Mouse (Mus musculus) stomach, postnatal 0 days (tissue): ENCODE data around the gene Slc13a2.

Experiments used
- CTCF ChIP-seq: IDR thresholded peaks from 2 replicates; pipeline ENCODE4 v1.5.1; 2016; ENCODE audit warnings: antibody characterized with exemption, low read depth, mild to moderate bottlenecking, moderate library complexity
- EP300 ChIP-seq: optimal IDR thresholded peaks from 2 replicates; pipeline ENCODE3; 2016; ENCODE audit warnings: antibody characterized with exemption

DNA sequence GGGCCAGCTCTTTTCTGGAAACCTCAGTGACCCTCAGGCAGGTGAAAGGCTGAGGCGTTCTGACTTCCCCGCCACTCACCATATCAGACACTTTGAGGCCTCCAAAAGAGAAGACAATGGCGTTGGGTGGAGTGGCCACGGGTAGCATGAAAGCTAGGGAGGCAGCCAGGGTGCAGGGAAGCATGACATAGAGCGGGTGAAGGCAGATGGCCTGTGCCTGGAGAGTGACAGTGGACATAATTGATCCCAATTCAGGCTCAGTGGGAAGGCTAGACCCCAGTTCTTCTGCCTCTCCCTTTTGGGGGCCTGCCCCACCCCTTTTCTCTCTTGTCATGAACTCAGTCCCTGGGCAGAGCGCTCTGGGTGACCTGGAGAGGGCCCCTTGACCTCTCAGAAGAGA lies 23.8 kb downstream of the Slc13a2 start:
- TF ChIP-seq CTCF (no peak), EP300 (no peak)
